Mouse (Mus musculus): ENCODE data around the gene Best1.

Gene Best1

DNA sequence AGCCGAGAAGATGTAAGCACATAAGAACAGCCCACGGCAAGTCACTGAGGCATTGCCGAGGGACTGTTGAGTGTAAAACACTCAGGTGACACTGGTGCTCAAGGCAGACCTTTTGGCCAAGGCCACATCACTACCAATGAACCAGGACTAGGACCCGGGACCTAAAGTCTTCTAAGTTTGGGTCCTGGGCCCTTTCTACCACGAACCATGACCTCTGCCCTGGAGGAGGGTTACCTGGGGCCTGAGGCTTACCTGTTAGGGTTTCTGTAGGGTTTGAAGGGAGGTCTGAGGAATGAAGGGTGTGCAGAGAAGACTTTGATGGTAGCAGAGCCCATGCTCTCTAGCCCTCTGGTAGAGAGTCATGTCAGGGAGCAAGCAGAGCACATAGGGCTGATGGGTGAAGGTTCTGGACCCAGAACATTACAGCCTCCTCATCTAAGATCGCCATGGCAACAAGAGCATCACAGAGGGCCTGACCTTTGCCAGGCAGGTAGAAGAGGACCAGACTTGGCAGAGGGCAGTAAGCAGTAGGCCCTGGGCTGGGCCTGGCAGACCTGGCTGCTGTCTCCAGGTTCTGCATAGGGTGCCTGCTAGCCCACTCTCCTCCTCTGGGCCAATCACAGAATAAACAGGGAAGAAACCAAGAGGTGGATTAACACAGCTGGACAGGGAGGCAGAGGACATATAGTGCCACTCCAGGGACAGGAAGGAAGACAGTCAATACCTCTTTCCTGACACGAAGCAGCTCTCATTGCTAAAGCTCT lies at the start of gene Best1, which contains the start of gene Rab3il1:
Best1 (minus strand) TSS at position 428 of the 764 bp plus-strand sequence.
Rab3il1 (plus strand) TSS at position 464 of the 764 bp plus-strand sequence.
- no peak for DNase-seq

DNA sequence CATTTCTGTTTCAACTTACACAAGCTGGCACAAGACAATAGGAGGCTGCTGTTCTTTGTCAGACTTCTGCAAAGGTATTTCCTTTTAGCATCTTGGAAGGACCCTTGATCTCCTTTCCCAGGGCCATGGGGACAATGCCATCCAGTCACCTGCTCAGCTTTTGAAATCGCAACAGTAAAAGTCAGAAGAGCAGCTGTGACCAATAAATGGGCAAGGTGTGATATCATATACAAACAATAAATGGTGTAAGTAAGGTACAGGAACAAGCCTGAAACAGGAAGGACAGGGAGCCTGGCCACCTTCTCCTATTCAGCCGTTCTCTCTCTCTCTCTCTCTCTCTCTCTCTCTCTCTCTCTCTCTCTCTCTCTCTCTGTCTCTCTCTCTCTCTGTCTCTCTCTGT lies 49.0 kb upstream of the Best1 start:
- DNase-seq = no peak

DNA sequence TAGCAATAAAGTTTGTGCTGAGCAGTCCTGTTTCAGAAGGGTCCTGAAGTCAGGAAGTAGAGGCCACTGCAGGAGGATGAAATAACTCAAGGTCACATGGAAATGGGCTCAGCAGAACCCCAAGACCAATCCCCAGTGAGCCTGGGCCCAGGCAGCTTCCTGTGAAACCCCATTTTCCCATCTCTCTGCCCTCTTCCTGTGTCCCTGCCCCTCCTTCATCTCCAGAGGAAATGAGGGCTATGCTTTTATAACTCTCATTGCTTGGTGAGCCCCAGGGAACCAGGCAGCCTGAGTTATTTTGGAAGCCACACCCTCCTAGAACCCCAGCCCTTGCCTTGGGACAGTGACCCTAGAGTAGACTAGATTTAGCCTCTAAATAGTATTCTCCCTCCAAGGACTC lies 48.1 kb upstream of the Best1 start:
- DNase-seq = no peak

DNA sequence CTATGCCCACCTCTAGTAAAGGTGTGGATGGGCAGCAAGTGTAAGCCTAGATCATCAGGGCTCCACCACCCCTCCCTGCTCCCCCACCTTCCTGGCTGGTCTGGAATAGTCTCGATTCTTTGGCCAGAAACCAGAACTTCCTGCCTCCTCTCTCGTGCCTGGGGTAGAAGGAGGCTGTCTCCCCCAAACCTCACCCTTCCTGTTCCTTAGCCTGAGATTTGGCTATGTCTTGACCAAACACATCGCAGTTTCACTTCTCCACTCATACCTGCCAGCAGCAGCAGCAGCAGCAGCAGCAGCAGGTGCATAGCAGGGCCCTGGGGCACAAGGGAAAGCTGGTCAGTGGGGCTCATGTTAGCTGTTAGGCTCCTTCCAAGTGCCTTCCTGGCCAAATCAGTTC lies 45.5 kb upstream of the Best1 start:
- DNase-seq = no peak

DNA sequence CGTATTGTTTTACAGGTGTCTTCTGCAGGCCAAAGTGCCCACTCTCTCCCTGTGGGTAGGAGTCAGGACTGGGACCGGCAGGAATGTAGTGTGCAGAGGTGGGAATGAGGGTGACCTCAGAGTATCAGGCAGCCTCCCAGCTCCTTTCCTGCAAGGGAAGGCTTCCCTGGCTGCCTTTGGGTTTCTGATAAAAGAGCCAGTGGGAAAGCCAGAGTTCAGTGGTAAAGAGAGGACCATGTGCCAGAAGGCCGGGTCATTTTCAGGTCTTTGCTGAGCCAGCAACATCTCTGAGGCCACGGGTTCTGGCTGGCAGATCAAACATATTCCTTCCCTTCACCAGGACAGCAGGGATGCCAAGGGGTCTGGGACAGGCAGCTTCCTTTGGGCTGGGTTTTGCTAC lies 44.9 kb upstream of the Best1 start:
- no peak for DNase-seq

DNA sequence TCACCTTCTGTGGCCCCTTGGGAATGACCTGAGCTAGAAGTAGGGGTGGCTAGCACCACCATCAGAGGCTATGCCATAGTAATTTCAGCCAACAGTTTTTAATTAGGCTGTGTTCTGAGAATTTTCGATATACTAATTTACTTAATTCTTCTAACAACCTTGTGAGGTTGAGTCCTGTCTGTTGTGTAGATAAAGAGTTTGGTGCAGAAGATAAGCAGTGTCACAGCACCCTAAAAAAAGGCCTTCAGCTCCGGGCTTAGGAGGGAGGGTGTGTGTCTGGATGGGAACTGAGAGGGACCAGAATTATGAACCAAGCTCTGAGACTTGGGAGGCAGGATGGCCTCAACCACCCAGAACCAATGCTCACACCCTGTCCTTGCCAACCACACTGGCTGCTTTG lies 44.3 kb upstream of the Best1 start:
- no peak for DNase-seq

DNA sequence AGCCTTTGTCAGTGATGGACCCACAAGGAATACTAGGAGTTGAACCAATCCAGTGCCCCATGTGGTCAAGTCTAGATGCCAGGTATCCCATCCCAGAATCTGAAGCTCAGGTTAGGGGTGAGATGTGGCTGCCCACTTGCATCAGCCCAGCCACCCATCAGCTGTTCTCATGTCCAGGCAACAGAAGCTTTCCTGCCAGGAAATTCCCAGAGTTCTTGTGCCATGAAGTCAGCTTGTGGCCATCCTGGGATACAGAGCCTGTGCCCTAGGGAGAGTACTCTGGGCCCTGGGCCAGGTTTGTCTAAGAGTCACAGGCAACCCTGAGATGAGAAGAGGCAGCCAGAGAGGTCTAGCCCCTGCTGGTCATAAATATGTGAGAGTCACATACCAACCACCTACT lies 42.2 kb upstream of the Best1 start:
- DNase-seq = no peak

DNA sequence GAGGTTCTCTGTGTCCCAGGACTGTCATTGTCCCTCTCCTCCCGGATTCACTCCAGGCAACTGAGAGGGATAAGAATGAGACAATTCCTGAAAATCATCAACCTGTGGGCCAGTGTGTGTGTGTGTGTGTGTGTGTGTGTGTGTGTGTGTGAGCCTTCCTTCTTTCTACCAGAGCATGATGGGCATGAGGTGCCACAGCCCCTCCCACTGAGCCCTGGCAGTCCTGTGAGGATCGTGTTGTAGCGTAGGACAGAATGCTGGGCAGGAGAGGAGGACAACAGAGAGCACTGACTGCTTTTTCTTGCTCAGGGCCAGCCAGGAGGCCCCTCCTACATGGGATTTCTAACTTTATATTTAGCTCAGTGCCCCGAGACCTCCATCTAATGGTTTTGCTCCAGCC lies 41.4 kb upstream of the Best1 start:
- DNase-seq = no peak

DNA sequence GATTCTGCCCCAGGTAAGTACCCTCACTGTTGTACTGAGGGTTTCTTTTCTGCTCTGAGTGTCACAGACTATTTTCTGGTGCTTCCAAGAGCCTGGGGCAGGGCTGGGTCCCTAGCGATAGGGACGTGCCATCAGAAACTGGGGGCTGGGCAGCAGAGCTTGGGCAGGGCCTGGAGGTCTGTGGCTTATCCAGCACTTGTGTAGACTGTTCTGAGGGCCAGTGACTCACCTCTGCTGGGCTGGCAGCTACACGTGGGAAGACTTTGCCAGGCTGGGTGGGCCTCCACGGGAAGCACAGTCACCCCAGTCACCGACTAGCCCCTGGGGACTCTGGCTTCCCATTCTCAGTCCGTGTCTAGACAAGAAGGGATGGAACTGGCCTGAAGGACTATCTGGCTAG lies 40.8 kb upstream of the Best1 start:
- no peak for DNase-seq

DNA sequence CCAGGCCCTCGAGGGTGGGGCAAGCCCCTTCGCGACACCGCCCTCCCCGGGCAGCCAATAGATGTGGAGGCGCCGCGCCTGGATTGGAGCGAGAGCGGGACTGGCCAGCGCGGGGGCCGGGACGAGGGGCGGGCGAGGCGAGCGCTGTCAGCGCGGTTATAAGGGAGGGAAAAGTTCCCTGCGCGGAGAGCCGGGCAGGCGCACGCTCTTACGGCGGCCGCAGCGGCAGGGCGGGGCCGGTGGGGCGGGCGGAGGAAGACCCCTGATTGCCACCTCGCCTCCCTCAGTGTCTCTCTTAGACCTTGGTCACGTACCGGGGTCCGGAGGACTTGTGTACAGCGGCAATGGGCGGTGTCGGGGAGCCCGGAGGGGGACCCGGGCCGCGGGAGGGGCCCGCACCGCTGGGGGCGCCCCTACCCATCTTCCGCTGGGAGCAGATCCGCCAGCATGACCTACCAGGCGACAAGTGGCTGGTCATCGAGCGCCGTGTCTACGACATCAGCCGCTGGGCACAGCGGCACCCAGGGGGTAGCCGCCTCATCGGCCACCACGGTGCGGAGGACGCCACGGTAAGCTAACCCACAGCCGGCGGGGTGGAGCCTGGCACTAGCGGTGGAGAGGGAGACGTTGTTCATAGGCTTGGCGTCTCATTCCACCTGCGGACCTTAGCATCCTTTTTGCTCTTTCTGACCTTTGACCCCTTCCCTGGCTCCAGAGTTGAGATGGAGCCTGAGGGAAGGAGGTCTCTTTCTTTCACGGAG lies 40.1 kb upstream of the Best1 start, which contains the start of gene Fads3:
Fads3 (plus strand) TSS at position 182 of the 761 bp plus-strand sequence.
- DNase-seq = peak; percentile 80

DNA sequence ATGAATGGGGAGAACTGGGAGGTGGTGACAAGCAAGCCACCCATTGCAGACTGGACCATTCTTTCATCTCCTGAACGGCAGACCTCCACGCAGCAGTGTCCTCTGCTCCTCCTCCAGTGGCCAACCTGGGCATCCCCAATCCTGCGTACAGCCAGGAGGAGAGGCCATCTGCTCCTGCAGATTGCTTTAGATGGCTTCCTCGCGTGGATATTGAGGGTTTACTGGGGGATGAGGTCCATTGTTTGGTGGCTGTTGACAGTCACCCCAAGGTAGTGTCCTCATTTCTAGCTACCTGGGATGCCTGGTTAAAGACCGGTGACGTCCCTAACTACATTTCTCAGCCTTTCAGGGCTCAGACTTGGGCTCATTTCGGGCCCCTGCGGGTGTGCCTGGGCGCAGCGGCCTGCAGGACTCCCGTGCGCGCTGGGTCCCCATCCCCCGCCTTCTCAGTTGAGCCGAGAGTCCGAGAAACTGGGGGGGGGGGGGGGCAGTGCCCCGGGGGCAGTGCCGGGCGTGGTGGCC lies 39.5 kb upstream of the Best1 start:
- peak; percentile 65 for DNase-seq

DNA sequence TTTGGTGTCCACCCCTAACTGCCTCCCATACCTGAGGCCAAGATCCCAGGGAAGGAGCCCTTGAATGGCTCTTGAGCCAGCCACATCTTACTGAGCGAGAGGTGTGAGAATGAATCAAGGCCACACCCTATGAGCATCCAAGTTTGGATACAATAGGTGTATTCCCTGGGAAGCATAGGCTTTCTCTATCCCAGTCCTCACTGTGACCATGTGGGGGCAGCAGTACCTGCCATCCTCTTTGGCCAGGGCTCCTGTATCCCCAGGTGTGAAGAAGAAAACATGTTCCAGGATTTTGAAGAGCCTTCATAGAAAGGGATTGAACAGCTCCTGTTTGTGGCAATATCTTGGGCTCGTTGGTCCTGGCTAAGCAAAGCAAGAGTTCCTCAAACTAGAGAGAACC lies 38.2 kb upstream of the Best1 start:
- no peak for DNase-seq

DNA sequence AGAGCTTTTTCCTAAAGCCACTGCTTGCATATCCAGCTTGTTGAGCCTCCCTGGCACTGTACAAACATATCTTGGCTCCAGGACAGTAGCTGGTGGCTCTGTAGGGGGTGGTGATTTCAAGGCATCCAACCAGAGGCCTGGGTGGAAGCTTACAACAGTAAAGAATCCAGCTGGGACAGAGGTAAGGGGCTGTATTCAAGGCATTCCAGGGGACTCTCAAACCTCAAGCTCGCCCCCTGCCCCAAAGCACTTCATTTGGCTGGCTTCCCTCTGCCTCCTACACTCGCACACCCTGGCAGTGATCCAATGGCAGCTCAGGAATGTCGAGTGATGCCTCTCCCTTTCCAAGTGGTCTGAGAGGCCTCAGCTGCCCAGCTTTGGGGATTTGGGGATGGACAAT lies 37.5 kb upstream of the Best1 start:
- no peak for DNase-seq

DNA sequence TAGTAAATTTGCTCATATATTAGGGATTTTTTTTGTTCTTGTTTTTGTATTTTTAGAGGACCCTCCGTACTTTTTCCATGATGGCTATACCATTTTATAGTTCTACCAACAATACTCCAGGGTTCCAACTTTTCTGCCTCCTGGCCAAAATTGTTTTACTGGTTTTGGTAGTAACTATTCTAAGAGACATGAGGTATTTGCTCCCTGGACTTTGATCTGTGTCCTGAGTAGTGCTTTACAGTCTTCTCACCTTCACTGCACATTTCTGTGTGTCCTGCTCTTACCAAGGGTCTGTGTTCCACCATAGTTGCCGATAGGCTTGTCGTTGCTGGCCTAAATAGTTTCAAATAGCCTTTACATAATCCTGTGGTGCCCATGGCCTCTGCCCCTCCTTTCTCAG lies 36.9 kb upstream of the Best1 start:
- DNase-seq = no peak

DNA sequence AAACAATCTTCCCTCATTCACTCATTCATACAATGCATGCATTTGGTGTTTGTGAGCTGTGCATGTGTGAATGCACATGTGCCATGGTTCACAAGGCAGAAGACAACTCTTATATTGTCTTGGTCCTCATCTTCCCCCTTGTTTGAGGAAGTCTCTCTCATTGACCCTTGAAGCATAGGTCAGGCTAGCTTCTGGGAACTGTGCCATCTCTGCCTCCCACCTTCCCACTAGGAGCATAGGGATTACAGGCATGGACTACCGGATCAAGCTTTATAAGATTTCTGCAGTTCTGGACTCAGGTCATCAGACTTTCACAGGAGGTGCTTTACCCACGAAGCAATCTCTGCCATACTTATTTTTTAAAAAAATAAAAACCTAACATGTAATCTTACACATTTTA lies 36.1 kb upstream of the Best1 start:
- DNase-seq = no peak

DNA sequence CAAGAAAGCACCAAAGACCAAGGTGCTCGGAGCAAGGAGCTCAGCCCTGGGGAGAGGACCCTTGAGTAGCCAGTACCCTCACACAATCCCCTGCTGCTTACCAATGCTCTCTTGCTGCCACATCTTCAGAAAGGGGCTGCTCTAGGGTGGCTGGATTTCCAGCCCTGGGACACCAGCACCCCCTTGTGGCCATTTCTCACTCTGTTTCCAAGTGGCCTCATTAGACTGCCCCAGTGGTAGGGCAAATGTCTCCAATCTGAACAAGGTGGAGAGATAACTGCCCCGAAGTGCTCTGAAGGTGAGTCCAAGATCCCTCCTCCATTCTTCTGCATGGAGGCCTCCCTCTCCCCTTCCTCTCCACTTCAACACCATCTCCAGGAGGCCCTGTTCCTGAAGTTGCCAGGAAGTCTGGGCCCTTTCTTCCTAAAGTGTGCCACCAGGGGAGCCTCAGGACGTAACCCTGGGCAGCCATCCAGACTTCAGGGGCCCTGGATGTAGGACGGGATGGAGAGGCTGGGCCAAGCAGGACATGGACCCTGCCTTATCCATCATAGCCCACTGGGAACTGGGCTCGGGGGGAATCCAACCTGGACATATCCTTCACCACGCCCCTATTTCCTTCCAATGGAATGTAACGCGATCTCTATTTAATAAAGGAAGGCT lies 33.5 kb upstream of the Best1 start:
- DNase-seq = peak; percentile 58

DNA sequence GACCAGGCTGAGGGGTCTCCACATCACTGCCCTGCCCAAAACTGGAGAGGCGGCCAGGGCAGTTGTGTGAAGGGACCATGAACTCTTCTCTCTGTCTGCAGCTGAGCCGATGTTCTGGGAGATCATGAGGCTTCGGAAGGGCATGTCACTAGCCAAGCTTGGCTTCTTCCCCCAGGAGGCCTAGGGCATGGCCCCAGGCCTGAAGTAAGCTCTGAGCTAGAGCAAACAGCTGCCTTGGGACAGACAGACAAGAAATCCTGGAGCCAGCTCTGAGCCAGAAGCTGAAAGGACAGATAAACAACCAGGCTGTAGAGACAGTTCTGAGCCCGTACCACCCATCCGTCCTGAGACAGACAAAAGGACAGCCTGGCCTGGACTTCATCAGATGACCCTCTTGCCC lies 32.9 kb upstream of the Best1 start:
- no peak for DNase-seq

DNA sequence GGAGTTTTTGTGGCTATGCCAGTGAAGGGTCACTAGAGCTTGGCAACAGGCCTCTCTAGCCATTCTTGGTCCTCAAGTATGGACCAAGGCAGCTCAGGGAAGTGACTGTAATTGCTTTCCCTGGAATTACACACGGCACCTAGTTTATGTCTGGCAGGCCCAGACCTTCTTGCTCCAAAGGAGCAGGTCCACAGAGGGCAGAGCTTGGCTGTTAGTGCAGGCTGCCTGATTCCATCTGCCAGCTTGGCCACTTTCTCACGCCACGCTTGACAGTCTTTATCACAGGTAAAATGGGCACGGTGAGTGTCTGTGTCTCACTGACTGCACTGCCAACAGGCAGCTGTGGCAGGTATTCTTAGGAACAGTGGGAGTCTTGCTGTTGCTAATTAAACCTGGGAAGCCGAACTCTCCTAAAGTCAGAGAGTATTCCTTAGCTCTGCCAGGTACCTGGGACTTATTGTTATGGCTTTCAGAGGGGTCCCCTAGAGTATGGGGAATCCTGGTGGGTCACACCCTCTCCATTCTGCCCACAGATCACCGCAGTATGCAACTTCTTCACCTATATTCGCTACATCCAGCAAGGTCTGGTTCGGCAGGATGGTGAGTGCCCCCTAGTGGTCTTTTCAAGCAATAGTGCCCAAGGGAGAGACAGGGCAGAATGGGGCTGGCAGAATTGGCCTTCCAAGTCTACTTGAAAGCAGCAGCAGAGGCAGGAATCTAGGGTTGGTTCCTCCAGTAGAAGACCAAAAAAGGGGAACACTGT lies 32.0 kb upstream of the Best1 start:
- peak; percentile 52 for DNase-seq

DNA sequence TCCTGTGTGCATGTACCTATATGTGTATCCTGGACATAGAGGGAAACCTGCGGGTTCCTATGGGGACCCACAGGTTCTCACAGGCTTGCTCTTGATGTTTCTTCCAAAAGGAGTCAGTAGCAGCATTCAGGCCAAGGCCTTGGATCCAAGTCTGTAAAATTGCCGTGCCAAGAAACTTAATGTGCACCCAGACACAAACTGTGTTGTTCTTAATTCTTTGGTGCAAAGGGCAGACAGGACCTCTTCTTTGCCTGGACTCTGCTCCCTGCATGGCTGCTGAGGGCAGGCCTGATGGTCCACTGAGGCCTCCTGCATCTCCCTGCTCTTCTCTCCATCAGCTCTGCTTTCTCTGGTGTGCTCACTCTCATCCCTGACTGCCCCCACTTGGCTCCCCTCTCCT lies 28.3 kb upstream of the Best1 start:
- DNase-seq = no peak

DNA sequence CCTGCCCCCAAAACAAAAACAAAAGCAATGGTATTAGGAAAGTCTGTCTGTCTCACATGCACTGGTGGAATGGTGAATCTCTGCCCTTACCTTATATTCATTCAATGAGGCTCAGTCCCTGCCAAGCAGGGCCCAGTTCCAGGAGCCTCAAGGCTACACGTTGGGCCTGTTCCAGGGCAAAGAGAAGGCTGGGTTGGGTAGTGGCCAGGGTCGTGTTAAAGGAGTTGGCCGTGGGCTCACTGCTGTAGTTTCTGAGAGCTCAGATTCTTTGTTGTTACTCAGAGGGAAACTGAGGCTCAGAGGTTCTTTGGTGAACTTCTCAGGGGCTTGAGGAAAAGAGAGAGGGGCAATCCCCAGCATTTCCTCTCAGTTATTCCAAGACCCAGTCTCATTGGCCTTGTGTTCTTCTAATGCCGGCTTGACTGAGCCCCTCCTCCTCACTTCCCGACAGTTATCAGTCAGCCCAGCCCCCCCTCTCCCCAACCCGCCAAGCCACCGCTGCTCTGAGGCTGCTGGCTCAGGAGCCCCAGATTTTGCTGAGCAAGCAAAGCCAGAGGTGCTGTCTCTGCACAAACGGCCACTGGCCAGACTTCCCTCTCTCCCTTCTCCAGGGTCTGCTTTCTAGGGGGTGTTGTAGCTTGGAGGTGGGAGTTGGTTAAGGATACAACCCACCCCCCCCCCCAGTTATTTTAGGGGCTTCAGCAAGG lies 23.9 kb upstream of the Best1 start:
- no peak for DNase-seq

DNA sequence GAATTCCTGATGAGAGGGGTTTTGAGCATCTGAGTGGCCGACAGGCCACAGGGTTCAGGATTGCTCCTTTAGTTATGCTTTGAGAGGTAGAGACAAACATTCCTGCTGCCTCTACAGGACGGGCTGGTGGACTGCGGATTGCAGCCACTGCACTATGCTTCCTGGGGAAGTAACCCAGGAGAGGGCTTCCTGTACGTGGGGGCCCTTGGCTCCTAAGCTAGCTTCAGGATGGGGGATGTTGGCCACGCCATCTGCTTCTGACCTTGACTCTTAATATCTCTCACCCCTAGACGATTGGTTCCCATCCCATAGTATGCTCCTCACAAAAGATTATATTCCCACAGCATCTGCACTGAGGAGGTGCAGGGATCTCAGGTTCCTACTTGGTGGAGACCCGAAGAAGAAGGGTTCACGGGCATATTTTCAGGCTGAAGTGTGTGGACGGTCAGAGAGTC lies 21.9 kb upstream of the Best1 start:
- no peak for DNase-seq

Measured in cerebellum, adult 11 months (tissue).